Mouse (Mus musculus) CH12.LX (cell line): Measurements from ENCODE around the gene Me3. TPM values are rescaled to one million over a fixed set of nuclear protein-coding genes. Genes with fewer than 3 reads are reported as not detected.

Experiments used
- DNase-seq: peaks from one replicate; pipeline ENCODE4 v3.0.0-alpha.2; 2013; ENCODE audit errors: extremely low read depth
- H3K27ac ChIP-seq: 2 replicates; pipeline ENCODE4 v1.5.1; 2012; ENCODE audit warnings: low read depth, mild to moderate bottlenecking, control low read depth, moderate library complexity; ENCODE audit not compliant: insufficient read depth
- H3K27me3 ChIP-seq: replicated peaks from 2 replicates; pipeline ENCODE3; 2012; ENCODE audit warnings: inconsistent platforms
- H3K36me3 ChIP-seq, 2 experiments: replicated peaks in 1 of 2; 2 replicates each; pipeline versions ENCODE3 to v1.6.1; 2012; ENCODE audit warnings: inconsistent platforms in 1 of 2, low read length in 1 of 2, mild to moderate bottlenecking in 1 of 2, mixed read lengths in 1 of 2, moderate library complexity in 1 of 2; ENCODE audit not compliant: control insufficient read depth in 1 of 2, insufficient read depth in 1 of 2
- H3K4me1 ChIP-seq, 2 experiments: 2 replicates each; pipeline ENCODE4 v1.6.1; 2012; ENCODE audit warnings: inconsistent platforms in 1 of 2, moderate library complexity in 1 of 2; ENCODE audit not compliant: insufficient read depth in 2 of 2, control insufficient read depth in 1 of 2
- H3K4me2 ChIP-seq: 2 replicates; pipeline ENCODE4 v1.6.1; 2012; ENCODE audit warnings: low read depth, mild to moderate bottlenecking, control low read depth; ENCODE audit not compliant: poor library complexity, insufficient read depth, severe bottlenecking
- H3K4me3 ChIP-seq, 3 experiments: fragments of 150-350 bp in 1 of 3; sonication (generic) in 1 of 3; replicated peaks in 1 of 3; 2 replicates each; pipeline versions ENCODE3 to v1.5.1; 2011 to 2012; ENCODE audit warnings: low read depth in 2 of 3, low read length in 2 of 3, mild to moderate bottlenecking in 2 of 3, moderate library complexity in 2 of 3, control low read depth in 1 of 3, improper control_type of control experiment in 1 of 3, inconsistent platforms in 1 of 3, mixed read lengths in 1 of 3; ENCODE audit not compliant: poor library complexity in 1 of 3
- H3K79me2 ChIP-seq: replicated peaks from 2 replicates; pipeline ENCODE4 v1.6.1; 2012; ENCODE audit warnings: mild to moderate bottlenecking, moderate library complexity; ENCODE audit not compliant: control insufficient read depth, poor library complexity, insufficient read depth, severe bottlenecking; ENCODE audit errors: extremely low read depth
- H3K9ac ChIP-seq: 2 replicates; pipeline ENCODE4 v1.6.1; 2012; ENCODE audit warnings: low read depth, mild to moderate bottlenecking, control low read depth, moderate library complexity; ENCODE audit not compliant: insufficient read depth
- H3K9me3 ChIP-seq: replicated peaks from 2 replicates; pipeline ENCODE3; 2012; ENCODE audit warnings: low read length, inconsistent platforms, mixed read lengths
- CHD1 ChIP-seq: IDR thresholded peaks from 2 replicates; pipeline ENCODE4 v1.6.1; 2012; ENCODE audit warnings: low read depth, low read length, improper control_type of control experiment, inconsistent platforms
- CTCF ChIP-seq, 2 experiments: IDR thresholded peaks in 1 of 2; conservative IDR thresholded peaks in 1 of 2; 2 replicates each; pipeline ENCODE4 v1.5.1; 2011 to 2012; ENCODE audit warnings: low read depth in 2 of 2, low read length in 2 of 2, improper control_type of control experiment in 1 of 2, inconsistent platforms in 1 of 2, mild to moderate bottlenecking in 1 of 2, moderate library complexity in 1 of 2
- ELF1 ChIP-seq: IDR thresholded peaks from 2 replicates; pipeline ENCODE4 v1.6.1; 2014; ENCODE audit warnings: low read depth, mild to moderate bottlenecking, inconsistent platforms, low read length, improper control_type of control experiment
- EP300 ChIP-seq: IDR thresholded peaks from 2 replicates; pipeline ENCODE4 v1.6.1; 2011; ENCODE audit warnings: low read length, improper control_type of control experiment
- ETS1 ChIP-seq: conservative IDR thresholded peaks from 2 replicates; pipeline ENCODE4 v1.6.1; 2012; ENCODE audit warnings: low read depth, mild to moderate bottlenecking, inconsistent platforms, low read length, improper control_type of control experiment, moderate library complexity
- HCFC1 ChIP-seq: IDR thresholded peaks from 2 replicates; pipeline ENCODE4 v1.6.1; 2012; ENCODE audit warnings: low read depth, mild to moderate bottlenecking, inconsistent platforms, low read length, improper control_type of control experiment
- IRF4 ChIP-seq: IDR thresholded peaks from 2 replicates; pipeline ENCODE4 v1.6.1; 2014; ENCODE audit warnings: low read depth, mild to moderate bottlenecking, inconsistent platforms, low read length, improper control_type of control experiment
- JUN ChIP-seq: IDR thresholded peaks from 2 replicates; pipeline ENCODE4 v1.6.1; 2011; ENCODE audit warnings: low read depth, mild to moderate bottlenecking, low read length, improper control_type of control experiment, moderate library complexity; ENCODE audit not compliant: insufficient read depth
- KAT2A ChIP-seq: IDR thresholded peaks from 2 replicates; pipeline ENCODE4 v1.6.1; 2012; ENCODE audit warnings: low read length, improper control_type of control experiment, inconsistent platforms; ENCODE audit not compliant: insufficient replicate concordance
- MXI1 ChIP-seq: IDR thresholded peaks from 2 replicates; pipeline ENCODE4 v1.6.1; 2011; ENCODE audit warnings: mild to moderate bottlenecking, low read depth, low read length, improper control_type of control experiment
- MYC ChIP-seq: IDR thresholded peaks from 2 replicates; pipeline ENCODE4 v1.6.1; 2011; ENCODE audit warnings: low read depth, mild to moderate bottlenecking, improper control_type of control experiment, low read length
- NRF1 ChIP-seq: IDR thresholded peaks from 2 replicates; pipeline ENCODE4 v1.6.1; 2014; ENCODE audit warnings: low read depth, mild to moderate bottlenecking, inconsistent platforms, low read length, improper control_type of control experiment, moderate library complexity
- RAD21 ChIP-seq: IDR thresholded peaks from 2 replicates; pipeline ENCODE4 v1.6.1; 2011; ENCODE audit warnings: low read depth, mild to moderate bottlenecking, low read length, improper control_type of control experiment, moderate library complexity
- SMC3 ChIP-seq: IDR thresholded peaks from 2 replicates; pipeline ENCODE4 v1.6.1; 2011; ENCODE audit warnings: low read depth, low read length, improper control_type of control experiment
- TBP ChIP-seq: conservative IDR thresholded peaks from 2 replicates; pipeline ENCODE4 v1.6.1; 2011; ENCODE audit warnings: low read depth, low read length, improper control_type of control experiment
- TCF12 ChIP-seq: IDR thresholded peaks from 2 replicates; pipeline ENCODE4 v1.6.1; 2014; ENCODE audit warnings: low read depth, mild to moderate bottlenecking, inconsistent platforms, low read length, improper control_type of control experiment
- UBTF ChIP-seq: IDR thresholded peaks from 2 replicates; pipeline ENCODE4 v1.6.1; 2012; ENCODE audit warnings: low read depth, mild to moderate bottlenecking, inconsistent platforms, low read length, improper control_type of control experiment, moderate library complexity
- USF1 ChIP-seq: IDR thresholded peaks from 2 replicates; pipeline ENCODE4 v1.6.1; 2014; ENCODE audit warnings: low read depth, mild to moderate bottlenecking, inconsistent platforms, low read length, improper control_type of control experiment
- USF2 ChIP-seq: conservative IDR thresholded peaks from 2 replicates; pipeline ENCODE4 v1.6.1; 2011; ENCODE audit warnings: low read depth, low read length, improper control_type of control experiment
- ZC3H11A ChIP-seq: IDR thresholded peaks from 2 replicates; pipeline ENCODE4 v1.6.1; 2012; ENCODE audit warnings: low read depth, mild to moderate bottlenecking, inconsistent platforms, low read length, improper control_type of control experiment
- ZKSCAN1 ChIP-seq: IDR thresholded peaks from 2 replicates; pipeline ENCODE4 v1.6.1; 2012; ENCODE audit warnings: low read depth, inconsistent platforms, low read length, improper control_type of control experiment, borderline replicate concordance
- ZMIZ1 ChIP-seq: IDR thresholded peaks from 2 replicates; pipeline ENCODE4 v1.6.1; 2012; ENCODE audit warnings: low read depth, mild to moderate bottlenecking, inconsistent platforms, low read length, improper control_type of control experiment
- dilution Hi-C: fragments of 300-500 bp; cut with MboI; formaldehyde crosslinking; loops from 2 replicates; pipeline ENCODE4 v1.14.3; 2020; ENCODE audit warnings: low sequenced_read_pairs; ENCODE audit not compliant: extremely low pct_unique_long_range_greater_than_20kb, extremely low pct_ligation_motif_present
- in situ Hi-C: fragments of 300-500 bp; cut with MboI; formaldehyde crosslinking; loops from 3 replicates; pipeline ENCODE4 v1.14.3; 2019; ENCODE audit warnings: low sequenced_read_pairs, low pct_ligation_motif_present, low pct_unique_long_range_greater_than_20kb, mixed read lengths
- polyA plus RNA-seq: library from polyadenylated mRNA; unstranded; fragments of >175 nt; gene quantifications from 2 replicates; pipeline ENCODE4 v1.2.1, GENCODE M21; 2012; ENCODE audit warnings: low read depth; ENCODE audit not compliant: insufficient read length
- total RNA-seq, 2 experiments: library from RNA; depleted of rRNA; stranded (reverse); fragments of 300-350 nt in 1 of 2; fragments of >200 nt in 1 of 2; gene quantifications; 2 replicates each; pipeline ENCODE4 v1.2.3; 2012 to 2014

Gene Me3
- total and polyA plus RNA-seq, 3 experiments: not detected

- Histone ChIP-seq H3K79me2 (no peaks in the 10 kb centered on the region), H3K9me3 (no peaks in the 10 kb centered on the region), H3K9ac (no peak overlapping the region), H3K4me1 (no peaks in the 10 kb centered on the region; a peak in 1 of 4 replicates), H3K27ac (no peak overlapping the region), H3K4me2 (no peak overlapping the region), H3K36me3 (no peaks in the 10 kb centered on the region), H3K27me3 (no peaks in the 10 kb centered on the region), H3K4me3 (no peak overlapping the region)
- dilution Hi-C loops: no loop called here
- TF ChIP-seq SMC3: no peak
- no peak for TF ChIP-seq ZKSCAN1
- no peak for TF ChIP-seq MXI1
- TF ChIP-seq CTCF (conservative IDR thresholded peaks at IDR 0.05 in 1 of 2, IDR thresholded peaks at IDR 0.05 in 1 of 2; ENCODE audit: low read depth in 2 of 2, low read length in 2 of 2): no peak
- no peak for TF ChIP-seq TCF12
- no peak for TF ChIP-seq JUN
- no peak for TF ChIP-seq UBTF
- no peak for TF ChIP-seq ZMIZ1
- TF ChIP-seq EP300: no peak
- TF ChIP-seq ELF1: no peak
- no peak for TF ChIP-seq RAD21
- TF ChIP-seq ZC3H11A: no peak
- no peak for TF ChIP-seq USF1
- no peak for TF ChIP-seq ETS1
- no peak for TF ChIP-seq IRF4
- DNase-seq: no peak
- in situ Hi-C loops: no loop called here
Measured at GRCm38 (mm10) chr7:89769106-89769896, 137.1 kb downstream of the Me3 start.

- dilution Hi-C loops: no loop called here
Measured at GRCm38 (mm10) chr7:89770021-89770420, 137.8 kb downstream of the Me3 start.

More at GRCm38 (mm10) chr7:89770021-89770420, 137.8 kb downstream of the Me3 start:
- TF ChIP-seq JUN (no peak), HCFC1 (no peak), USF2 (no peak), SMC3 (no peak), KAT2A (no peak), MXI1 (no peak), MYC (no peak), CHD1 (no peak), NRF1 (no peak), TBP (no peak)
- no peak for DNase-seq
- Histone ChIP-seq H3K4me2 (no peak overlapping the region), H3K9ac (no peak overlapping the region), H3K9me3 (no peaks in the 10 kb centered on the region), H3K79me2 (no peaks in the 10 kb centered on the region), H3K36me3 (no peaks in the 10 kb centered on the region), H3K27ac (no peak overlapping the region), H3K4me3 (no peak overlapping the region), H3K4me1 (no peaks in the 10 kb centered on the region; a peak in 1 of 4 replicates), H3K27me3 (no peaks in the 10 kb centered on the region)
- in situ Hi-C loops: no loop called here
